Mouse (Mus musculus): ENCODE measurements at regions not wholly inside any gene's neighbourhood (a gene's known extent, or its start where the extent isn't known, plus 50 kb on each side); places are given as distances from the start of the nearest gene placed in this dataset.
"Not testable (repeated sequence)": the region's sequence is repeated elsewhere in the genome, so short reads cannot be mapped to it uniquely, and the experiment has no call there.

DNA sequence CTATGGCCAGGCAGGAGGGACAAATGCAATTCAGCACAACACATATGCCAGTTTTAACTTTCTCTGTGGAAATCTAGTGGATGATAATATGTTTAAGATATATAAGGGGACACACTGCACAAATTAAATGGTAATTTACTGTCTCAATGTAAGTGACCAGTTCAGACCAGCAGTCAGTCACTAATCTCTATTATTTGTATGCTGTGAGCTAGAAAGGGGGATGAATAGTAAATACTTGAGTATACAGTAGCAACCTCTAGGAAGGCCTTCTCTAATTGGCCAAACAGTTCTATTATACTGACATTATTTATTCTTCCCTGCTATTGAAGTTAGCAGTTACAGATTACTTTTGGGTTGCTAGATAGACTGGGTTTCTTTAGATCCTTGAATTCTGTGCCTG, 391.2 kb downstream of the Fign start:
- peaks cover 4% of the 10 kb centered on the region for H3K9me3 ChIP-seq (ENCODE audit: control insufficient read depth, low read length)
- H3K36me3 ChIP-seq (ENCODE audit: control insufficient read depth, insufficient read depth, low read length): no peaks in the 10 kb centered on the region
- H3K4me2 ChIP-seq (ENCODE audit: low read length): no peak overlapping the region
- no peak overlapping the region for H3K4me3 ChIP-seq (ENCODE audit: low read length)
- ATAC-seq: no peak
- H3K27me3 ChIP-seq (replicated peaks; ENCODE audit: control insufficient read depth, insufficient read depth, low read length): no peaks in the 10 kb centered on the region
- H3K4me1 ChIP-seq (ENCODE audit: control insufficient read depth, insufficient read depth, low read depth, low read length): peaks cover 7% of the 10 kb centered on the region
- no peak overlapping the region for H3K27ac ChIP-seq (ENCODE audit: low read depth, low read length)
- H3K9ac ChIP-seq (ENCODE audit: low read depth, low read length): no peak overlapping the region

DNA sequence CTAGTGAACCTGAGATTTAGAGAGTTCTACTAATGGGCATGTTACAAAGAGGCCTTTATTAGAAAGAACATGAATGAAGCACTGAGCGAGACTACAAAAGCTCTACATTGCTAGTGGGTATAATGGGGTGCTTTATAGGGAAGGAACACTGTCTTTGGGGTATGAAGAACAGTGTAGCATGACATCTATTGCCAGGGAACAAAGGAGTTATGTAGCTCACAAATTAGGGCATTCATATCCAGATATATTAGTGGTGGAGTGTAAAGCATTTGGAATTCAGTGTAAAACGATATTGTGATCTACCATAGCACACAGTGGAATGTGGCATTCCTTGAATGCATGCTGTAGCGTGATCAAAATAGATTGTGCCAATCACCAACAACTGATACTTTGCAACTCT, 391.7 kb downstream of the Fign start:
- H3K9me3 ChIP-seq (ENCODE audit: control insufficient read depth, low read length): peaks cover 4% of the 10 kb centered on the region
- no peak overlapping the region for H3K9ac ChIP-seq (ENCODE audit: low read depth, low read length)
- H3K27ac ChIP-seq (ENCODE audit: low read depth, low read length): no peak overlapping the region
- H3K27me3 ChIP-seq (replicated peaks; ENCODE audit: control insufficient read depth, insufficient read depth, low read length): no peaks in the 10 kb centered on the region
- H3K4me3 ChIP-seq (ENCODE audit: low read length): no peak overlapping the region
- ATAC-seq: no peak
- no peaks in the 10 kb centered on the region for H3K36me3 ChIP-seq (ENCODE audit: control insufficient read depth, insufficient read depth, low read length)
- no peak overlapping the region for H3K4me2 ChIP-seq (ENCODE audit: low read length)
- peaks cover 7% of the 10 kb centered on the region for H3K4me1 ChIP-seq (ENCODE audit: control insufficient read depth, insufficient read depth, low read depth, low read length)
- WGBS: 42% methylated on average over 3 of the region's 3 CpGs

DNA sequence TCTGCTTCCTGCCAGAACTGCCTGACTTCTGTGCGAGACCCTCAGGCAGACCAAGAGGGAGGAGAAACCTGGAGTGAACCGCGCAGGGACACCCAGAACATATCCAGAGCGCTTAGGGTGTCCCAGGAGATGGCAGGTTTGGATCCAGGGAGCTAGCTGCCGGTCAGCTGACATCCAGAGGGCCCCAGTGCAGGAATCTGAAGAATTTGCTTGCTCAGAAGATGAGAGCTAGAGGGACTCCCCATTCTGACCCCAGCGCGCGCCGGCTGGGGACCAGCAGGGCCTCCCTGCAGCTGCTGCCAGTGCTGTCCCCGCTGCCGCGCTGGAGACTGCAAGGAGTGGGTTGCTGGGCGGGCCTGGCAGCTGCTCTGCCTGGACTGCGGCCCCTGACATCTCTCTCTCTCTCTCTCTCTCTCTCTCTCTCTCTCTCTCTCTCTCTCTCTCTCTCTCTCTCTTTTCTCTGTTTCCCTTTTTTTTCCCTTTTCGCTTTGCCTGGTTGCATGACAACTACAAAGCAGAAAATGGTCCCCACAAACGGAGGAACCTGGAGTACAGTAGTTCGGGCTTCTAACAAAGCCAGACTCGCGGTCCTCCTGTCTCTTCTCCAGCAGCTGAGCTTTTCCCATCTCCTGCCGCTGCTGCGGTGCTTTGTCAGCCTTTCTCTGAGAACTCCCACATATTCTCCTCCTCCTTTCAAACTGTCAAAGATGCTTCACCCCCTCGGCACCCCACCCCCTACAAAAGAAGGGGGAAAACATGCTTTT, 395.3 kb downstream of the Fign start:
- under 1% methylated on average over 22 of the region's 22 CpGs for WGBS

DNA sequence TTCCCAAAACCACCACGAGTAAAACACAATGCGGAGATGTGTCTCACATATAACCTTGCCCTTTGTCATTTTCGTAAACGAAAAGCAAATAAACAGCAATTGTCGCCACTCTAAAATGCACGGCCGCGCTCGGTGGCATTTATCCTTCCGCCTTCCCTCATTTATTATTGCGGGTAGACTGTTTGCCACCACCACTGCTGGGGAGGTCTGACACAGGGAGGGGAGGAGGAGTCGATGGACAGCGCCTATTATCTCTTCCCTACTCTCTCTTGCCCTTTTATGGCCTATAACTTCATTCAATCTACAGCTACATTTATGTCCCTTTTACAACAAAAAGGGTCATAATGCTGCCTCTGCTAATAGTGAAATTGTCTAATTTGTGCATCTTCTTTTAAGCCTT, 396.0 kb downstream of the Fign start:
- H3K4me3 ChIP-seq (ENCODE audit: low read length): peak overlapping the region; percentile 44
- H3K4me2 ChIP-seq (ENCODE audit: low read length): peak overlapping the region; percentile 73
- no peak for ATAC-seq
- H3K27me3 ChIP-seq (replicated peaks; ENCODE audit: control insufficient read depth, insufficient read depth, low read length): no peaks in the 10 kb centered on the region
- 0 out of 2 replicates have a peak overlapping the region, but pooled peaks have one; percentile 25 for H3K9ac ChIP-seq (ENCODE audit: low read depth, low read length)
- H3K36me3 ChIP-seq (ENCODE audit: control insufficient read depth, insufficient read depth, low read length): no peaks in the 10 kb centered on the region
- no peak overlapping the region for H3K27ac ChIP-seq (ENCODE audit: low read depth, low read length)
- 17% methylated on average over 13 of the region's 13 CpGs for WGBS
- H3K4me1 ChIP-seq (ENCODE audit: control insufficient read depth, insufficient read depth, low read depth, low read length): peaks cover 7% of the 10 kb centered on the region
- no peaks in the 10 kb centered on the region for H3K9me3 ChIP-seq (ENCODE audit: control insufficient read depth, low read length)

More for the DNA sequence above, 395.3 kb downstream of the Fign start:
- H3K9ac ChIP-seq (ENCODE audit: low read depth, low read length): peak overlapping the region; percentile 65
- peaks cover 7% of the 10 kb centered on the region for H3K4me1 ChIP-seq (ENCODE audit: control insufficient read depth, insufficient read depth, low read depth, low read length)
- H3K4me3 ChIP-seq (ENCODE audit: low read length): peak overlapping the region; percentile 44
- H3K27me3 ChIP-seq (replicated peaks; ENCODE audit: control insufficient read depth, insufficient read depth, low read length): no peaks in the 10 kb centered on the region
- H3K27ac ChIP-seq (ENCODE audit: low read depth, low read length): peak overlapping the region; percentile 41; the same call in 1 of the 2 replicates
- H3K4me2 ChIP-seq (ENCODE audit: low read length): peak overlapping the region; percentile 73
- peak; percentile 95 for ATAC-seq
- H3K9me3 ChIP-seq (ENCODE audit: control insufficient read depth, low read length): peaks cover under 1% of the 10 kb centered on the region
- H3K36me3 ChIP-seq (ENCODE audit: control insufficient read depth, insufficient read depth, low read length): no peaks in the 10 kb centered on the region

DNA sequence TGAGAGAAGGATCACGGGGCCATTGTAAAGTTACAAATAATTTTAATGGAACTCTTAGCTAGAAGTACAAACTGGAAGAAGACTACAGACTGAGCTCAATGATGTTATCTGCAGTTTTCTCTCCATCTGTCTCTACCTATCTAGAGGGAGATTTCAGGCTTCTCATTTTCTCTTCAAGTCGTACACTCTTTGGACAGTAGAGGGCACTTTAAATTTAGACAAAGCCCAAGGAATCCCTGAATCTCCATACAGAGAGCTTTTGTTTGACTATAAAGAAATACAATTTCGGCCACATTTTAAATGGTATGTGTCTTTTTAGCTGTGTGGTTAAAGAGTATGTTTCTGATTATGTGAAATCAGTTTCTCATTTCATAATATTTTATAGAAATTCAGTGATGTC, 397.6 kb downstream of the Fign start:
- no peaks in the 10 kb centered on the region for H3K9me3 ChIP-seq (ENCODE audit: control insufficient read depth, low read length)
- no peak overlapping the region for H3K27ac ChIP-seq (ENCODE audit: low read depth, low read length)
- H3K27me3 ChIP-seq (replicated peaks; ENCODE audit: control insufficient read depth, insufficient read depth, low read length): no peaks in the 10 kb centered on the region
- no peaks in the 10 kb centered on the region for H3K36me3 ChIP-seq (ENCODE audit: control insufficient read depth, insufficient read depth, low read length)
- ATAC-seq: peak; percentile 80
- no peak overlapping the region for H3K4me3 ChIP-seq (ENCODE audit: low read length)
- WGBS: 20% methylated on average over 3 of the region's 3 CpGs
- H3K9ac ChIP-seq (ENCODE audit: low read depth, low read length): no peak overlapping the region
- H3K4me2 ChIP-seq (ENCODE audit: low read length): no peak overlapping the region
- peaks cover 7% of the 10 kb centered on the region for H3K4me1 ChIP-seq (ENCODE audit: control insufficient read depth, insufficient read depth, low read depth, low read length)

DNA sequence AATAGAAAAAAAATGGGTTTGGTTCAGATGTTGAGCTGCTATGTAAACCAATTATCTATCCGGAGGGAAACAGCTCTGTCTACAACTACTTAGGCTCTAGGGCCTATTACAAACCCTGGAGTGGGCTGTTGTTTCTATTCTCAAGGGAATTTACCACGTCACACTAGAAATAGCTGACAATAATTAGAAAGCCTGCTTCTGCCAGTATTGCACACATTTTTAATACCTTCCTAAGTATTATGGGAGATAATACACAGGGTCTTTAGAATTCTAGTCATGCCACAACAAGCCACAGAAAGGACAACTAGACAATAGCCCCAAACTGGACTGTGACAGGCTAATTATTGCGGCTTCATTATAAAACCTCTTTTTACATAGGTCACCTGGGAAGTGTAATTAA, 428.1 kb downstream of the Fign start:
- H3K4me2 ChIP-seq (ENCODE audit: low read length): no peak overlapping the region
- no peak overlapping the region for H3K9ac ChIP-seq (ENCODE audit: low read depth, low read length)
- H3K36me3 ChIP-seq (ENCODE audit: control insufficient read depth, insufficient read depth, low read length): no peaks in the 10 kb centered on the region
- H3K27me3 ChIP-seq (replicated peaks; ENCODE audit: control insufficient read depth, insufficient read depth, low read length): no peaks in the 10 kb centered on the region
- ATAC-seq: peak; percentile 71
- no peak overlapping the region for H3K4me3 ChIP-seq (ENCODE audit: low read length)
- no peak overlapping the region for H3K27ac ChIP-seq (ENCODE audit: low read depth, low read length)
- H3K9me3 ChIP-seq (ENCODE audit: control insufficient read depth, low read length): no peaks in the 10 kb centered on the region
- 14% methylated on average over 3 of the region's 3 CpGs for WGBS
- H3K4me1 ChIP-seq (ENCODE audit: control insufficient read depth, insufficient read depth, low read depth, low read length): 0 out of 2 replicates have a peak, but pooled peaks cover 3% of the 10 kb centered on the region

DNA sequence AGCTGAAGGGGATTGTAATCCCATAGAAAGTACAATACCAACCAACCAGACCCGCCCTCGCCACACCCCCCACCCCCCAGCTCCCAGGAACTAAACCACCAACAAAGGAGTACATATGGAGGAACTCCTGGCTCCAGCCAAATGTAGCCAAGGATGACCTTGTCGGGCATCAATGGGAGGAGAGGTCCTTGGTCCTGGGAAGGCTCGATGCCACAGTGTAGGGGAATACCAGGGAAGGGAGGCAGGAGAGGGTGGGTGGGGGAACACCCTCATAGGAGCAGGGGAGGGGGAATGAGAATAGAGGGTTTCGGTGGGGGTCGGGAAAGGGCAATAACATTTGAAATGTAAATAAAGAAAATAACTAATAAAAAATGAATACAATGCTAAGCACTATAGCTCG, 429.1 kb downstream of the Fign start:
- ATAC-seq: no peak
- Histone ChIP-seq H3K27me3 (replicated peaks; ENCODE audit: control insufficient read depth, insufficient read depth, low read length) (no peaks in the 10 kb centered on the region), H3K4me3 (ENCODE audit: low read length) (no peak overlapping the region), H3K9ac (ENCODE audit: low read depth, low read length) (no peak overlapping the region), H3K27ac (ENCODE audit: low read depth, low read length) (no peak overlapping the region), H3K4me1 (ENCODE audit: control insufficient read depth, insufficient read depth, low read depth, low read length) (0 out of 2 replicates have a peak, but pooled peaks cover 3% of the 10 kb centered on the region), H3K9me3 (ENCODE audit: control insufficient read depth, low read length) (no peaks in the 10 kb centered on the region), H3K4me2 (ENCODE audit: low read length) (no peak overlapping the region), H3K36me3 (ENCODE audit: control insufficient read depth, insufficient read depth, low read length) (no peaks in the 10 kb centered on the region)
- WGBS: 57% methylated on average over 7 of the region's 7 CpGs

DNA sequence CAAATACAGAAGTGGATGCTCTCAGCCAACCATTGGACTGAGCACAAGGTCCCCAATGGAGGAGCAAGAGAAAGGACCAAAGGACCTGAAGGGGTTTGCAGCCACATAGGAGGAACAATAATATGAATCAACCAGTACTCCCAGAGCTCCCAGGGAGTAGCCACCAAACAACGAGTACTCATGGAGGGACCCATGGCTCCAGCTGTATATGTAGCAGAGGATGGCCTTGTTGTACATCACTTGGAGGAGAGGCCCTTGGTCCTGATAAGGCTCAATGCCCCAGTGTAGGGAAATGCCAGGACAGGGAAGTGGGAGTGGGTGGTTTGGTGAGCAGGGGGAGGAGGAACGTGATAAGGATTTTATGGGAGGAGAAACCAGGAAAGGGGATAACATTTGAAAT, 437.9 kb downstream of the Fign start:
- WGBS: 93% methylated on average over 2 of the region's 2 CpGs
- not testable (repeated sequence) for H3K4me3 ChIP-seq (ENCODE audit: low read length); ATAC-seq; H3K4me2 ChIP-seq (ENCODE audit: low read length); H3K4me1 ChIP-seq (ENCODE audit: control insufficient read depth, insufficient read depth, low read depth, low read length); H3K9ac ChIP-seq (ENCODE audit: low read depth, low read length); H3K9me3 ChIP-seq (ENCODE audit: control insufficient read depth, low read length); H3K27ac ChIP-seq (ENCODE audit: low read depth, low read length); H3K27me3 ChIP-seq (replicated peaks; ENCODE audit: control insufficient read depth, insufficient read depth, low read length); H3K36me3 ChIP-seq (ENCODE audit: control insufficient read depth, insufficient read depth, low read length)
